Mouse (Mus musculus) cerebellum, adult (tissue): ENCODE data around the gene Wdfy3.

Source experiments
- ATAC-seq: cut with Nextera tagmentation; 2 replicates; pipeline ENCODE4 v1.9.2; 2017; ENCODE audit warnings: mild to moderate bottlenecking, moderate library complexity, mixed read lengths; ENCODE audit not compliant: insufficient number of reproducible peaks, low FRiP score, low TSS enrichment

Wdfy3 gene

DNA sequence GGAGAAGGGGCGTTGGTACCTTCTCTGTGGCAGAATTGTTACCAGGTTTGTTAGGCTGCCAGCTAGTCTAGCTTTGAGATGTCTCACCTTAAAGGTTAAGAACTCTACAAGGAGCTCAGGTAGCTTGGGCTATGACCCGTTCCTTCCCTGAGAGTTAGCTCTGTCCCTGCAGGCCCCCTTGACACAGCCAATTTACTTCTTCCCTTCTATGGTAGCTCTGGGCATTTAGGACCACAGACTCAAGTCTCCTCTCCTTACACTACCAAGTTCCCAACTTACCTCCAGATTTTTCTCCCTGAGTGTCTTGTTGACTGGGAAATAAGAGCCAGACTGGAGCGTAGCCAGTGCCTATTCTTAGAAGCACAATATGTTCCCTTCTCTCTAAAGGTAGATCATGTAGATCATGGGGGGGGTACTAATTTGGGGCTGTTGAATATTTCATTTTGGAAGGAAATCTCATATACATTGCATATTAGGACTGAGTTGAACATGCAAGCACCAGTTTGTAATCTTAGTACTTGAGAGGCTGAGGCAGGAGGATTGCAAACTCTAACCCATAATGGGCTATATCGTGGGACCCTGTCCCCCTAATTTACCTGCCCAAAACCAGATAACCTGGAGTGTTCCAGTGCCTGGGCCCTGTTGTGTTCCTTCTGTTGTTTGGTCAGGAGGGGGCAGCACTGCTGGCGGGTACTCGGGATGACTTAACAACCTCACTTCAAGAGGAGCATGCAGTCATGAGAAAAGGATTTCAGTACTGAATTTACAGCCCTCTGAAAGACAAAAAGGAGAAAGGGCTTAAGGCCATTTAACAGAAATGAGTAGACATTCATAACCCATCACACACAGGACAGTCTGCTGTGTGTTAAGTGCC is 258.2 kb downstream of the Wdfy3 start:
- 0 out of 2 replicates have a peak, but pooled peaks have one; percentile 31 for ATAC-seq

DNA sequence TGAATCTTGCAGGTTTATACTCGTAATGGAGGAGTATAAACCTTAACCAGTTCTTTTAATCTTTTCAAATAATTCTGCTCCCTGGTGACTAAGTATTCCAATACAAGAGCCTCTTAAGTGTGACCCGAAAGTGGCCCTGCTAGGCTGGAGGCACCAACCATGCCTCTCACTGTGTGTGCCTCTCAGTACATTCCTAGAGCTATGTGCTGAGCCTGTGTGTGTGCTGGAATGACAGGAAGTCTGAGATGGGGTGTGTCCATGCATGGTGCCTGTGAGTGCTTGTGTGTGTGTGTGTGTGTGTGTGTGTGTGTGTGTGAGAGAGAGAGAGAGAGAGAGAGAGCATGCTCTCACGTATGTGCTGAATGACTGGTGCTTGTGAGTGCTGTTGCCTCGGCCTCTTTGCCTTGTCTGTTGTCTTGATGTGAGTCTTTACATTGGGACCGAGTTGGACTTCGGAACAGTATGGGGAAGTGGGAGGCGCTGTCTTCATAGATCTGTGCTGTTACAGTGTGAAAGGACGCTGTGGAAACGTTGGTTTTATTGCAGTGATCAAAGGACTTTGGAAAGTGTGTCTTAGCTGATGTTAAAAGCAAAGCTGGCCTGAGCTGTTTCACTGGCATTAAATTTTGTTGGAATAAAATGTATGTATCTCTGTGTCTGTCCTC is 267.2 kb downstream of the Wdfy3 start:
- ATAC-seq = no peak

DNA sequence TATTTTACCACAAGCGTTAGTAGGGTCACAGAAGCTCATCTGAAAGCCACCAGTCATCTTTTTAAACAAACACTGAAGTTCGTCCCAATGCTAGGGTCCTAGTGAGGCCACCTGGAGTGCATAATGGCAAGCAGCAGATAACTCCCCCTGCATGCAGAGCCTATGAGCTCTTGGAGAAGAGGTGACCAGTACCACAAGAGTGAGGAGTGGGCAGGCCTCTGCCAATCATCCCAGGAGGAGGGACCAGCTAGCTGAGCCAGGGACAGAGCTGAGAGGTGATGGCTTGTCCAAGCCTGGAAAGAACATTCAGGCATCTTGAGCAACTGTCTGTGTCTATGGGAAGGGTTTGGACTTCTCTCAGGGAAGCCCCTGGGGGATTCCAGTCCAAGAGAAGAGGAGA is 267.8 kb downstream of the Wdfy3 start:
- no peak for ATAC-seq

DNA sequence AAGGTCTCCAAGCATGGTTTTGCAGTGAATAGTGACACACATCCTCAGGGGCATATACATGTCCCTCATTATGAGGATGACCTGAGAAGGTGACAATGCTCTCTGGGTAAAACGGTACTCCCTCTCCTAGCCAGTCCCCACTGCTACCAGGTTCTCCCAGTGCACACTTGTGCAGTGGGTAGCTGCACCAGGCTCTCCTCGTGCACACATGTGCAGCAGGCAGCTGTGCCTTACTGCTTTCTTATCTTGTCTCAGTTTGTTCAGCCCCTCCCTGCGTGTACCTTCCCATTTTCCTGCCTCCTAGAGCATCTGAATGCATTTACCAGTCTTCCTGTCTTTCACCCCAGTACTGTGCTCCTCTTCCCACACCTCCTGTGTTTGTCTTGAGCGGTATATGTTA is 277.1 kb downstream of the Wdfy3 start:
- no peak for ATAC-seq

DNA sequence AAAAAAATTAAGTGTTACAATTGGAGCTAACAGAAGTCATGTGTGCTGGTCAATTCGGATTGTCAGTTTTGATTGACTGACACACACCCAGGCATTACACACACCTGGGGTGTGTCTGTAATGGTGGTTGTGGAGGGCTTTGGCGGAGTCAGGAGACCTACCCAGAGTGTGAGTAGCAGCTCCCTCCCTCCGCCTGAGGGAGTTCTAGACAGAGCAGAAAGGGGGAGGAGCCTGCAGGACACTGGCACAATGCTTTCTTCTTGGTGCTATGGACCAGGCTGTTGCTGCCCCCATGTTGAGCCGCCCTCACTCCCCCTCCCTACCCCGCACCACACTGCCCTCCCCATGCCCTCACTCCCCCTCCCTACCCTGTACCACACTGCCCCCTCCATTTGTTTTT is 279.2 kb downstream of the Wdfy3 start:
- ATAC-seq = no peak

DNA sequence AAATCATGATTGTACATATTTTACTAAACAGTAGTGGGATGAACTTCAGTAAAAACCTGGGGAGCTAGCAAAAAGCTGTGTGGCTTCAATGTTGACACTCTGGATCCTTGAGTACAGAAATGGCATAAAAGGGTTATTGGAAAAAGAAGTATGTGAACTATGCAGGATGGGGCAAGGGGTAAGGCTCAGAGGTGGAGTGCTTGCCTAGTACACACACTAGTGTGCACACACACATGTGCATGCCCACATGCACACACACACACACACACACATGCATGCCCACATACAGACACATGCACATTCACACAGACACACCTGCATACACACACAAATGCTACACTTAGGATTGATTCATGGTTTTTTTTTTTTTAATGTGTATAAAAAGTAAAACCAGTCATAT is 280.0 kb downstream of the Wdfy3 start:
- ATAC-seq = no peak

DNA sequence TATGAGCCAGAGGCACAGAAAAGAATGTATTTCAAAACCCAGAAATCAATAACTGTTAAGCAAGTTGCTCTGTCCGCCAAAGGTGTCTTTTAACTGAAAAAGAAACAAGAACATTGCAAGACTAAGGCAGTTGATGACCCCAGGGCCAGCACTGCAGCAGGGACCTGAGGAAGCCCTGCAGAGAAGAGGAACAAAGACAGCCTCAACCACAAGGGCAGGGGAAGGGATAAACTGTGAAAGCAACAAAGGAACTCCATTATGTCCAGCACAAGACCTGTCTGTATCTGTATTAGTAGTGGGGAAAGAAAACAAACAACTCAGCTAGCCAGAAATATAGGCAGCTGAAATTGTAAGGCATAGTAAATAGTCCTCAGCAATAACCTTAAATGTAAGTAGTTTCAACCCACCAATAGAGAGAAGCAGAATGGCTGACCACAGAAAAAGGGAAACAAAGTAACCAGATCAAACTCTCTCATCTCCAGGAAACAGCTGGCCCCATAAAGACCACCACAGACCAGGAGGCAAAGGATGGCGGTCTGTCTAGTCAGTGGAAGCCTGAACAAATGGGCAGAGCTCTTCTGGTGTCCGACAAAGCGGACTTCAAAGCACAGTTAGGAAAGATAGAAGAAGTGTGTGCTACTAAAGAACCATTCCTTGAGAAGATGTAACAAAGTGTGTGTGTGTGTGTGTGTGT is 283.7 kb downstream of the Wdfy3 start:
- no peak for ATAC-seq

DNA sequence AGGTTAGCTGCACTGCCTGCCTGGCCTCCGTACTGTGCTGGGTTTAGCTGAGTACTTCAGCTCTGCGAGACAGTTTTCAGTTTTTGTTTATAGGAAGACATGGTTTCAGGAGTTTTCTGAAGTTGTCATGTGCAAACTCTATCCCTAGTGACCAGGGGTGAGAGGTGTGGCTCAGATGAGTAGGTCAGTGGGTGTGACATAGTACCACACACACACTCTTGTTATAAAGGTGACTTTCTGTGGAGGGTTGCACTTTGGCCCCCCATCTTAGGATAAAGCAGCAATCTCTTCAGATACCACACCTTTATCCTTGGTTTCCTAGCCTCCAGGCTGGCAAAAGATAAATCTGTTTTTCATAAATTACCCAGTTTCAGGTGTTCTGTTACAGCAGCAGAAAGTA is 284.9 kb downstream of the Wdfy3 start:
- no peak for ATAC-seq

DNA sequence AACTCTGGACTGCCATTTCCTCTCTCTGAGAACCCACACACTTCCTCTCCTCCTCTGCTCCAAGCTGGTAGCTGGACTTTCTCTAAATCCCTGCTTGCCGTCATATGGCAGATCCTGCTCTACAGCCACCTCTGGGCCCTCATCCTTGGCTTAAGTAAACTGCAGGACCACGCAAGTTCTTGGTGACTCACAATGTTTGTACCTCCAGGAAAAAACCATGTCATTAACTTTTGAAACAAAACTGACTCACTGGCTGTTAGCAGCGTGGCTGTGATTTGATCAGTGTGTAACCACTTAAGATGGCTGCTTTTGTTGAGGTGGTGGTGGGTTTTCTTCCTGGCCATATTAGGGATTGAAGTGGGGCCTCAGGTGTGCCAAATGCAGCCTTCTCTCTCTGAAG is 285.4 kb downstream of the Wdfy3 start:
- ATAC-seq = no peak
